Mouse (Mus musculus) bone marrow macrophage, adult 2 months (primary cell): ENCODE results near the gene Cfap126.

Experiments
- CTCF ChIP-seq: IDR thresholded peaks from 2 replicates; pipeline ENCODE4 v1.5.1; 2012; ENCODE audit warnings: low read depth, mild to moderate bottlenecking, low read length, moderate library complexity
- POLR2A ChIP-seq: IDR thresholded peaks from 2 replicates; pipeline ENCODE4 v1.6.1; 2012; ENCODE audit warnings: mild to moderate bottlenecking, low read depth, low read length, borderline replicate concordance

DNA sequence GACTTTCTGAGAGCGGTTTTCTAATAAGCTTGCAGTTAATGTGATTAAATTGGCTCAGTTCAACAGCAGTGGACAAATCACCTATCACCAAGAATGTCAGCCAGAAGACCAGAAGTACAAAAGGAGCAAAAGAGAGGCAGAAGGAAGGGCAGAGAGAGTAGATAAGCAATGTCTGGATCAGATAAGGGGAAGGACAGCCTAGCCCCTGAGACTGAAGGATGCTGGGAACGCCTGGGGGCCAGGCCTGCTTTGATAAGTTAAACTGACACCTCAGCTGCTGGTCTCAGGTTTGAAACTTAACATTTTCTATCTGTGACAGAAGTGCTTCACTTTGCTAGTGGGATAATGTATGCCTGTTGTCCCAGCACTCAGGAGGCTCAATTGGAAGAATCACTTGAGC is 16.1 kb upstream of the Cfap126 start:
- no peak for TF ChIP-seq CTCF
- TF ChIP-seq POLR2A, result no peak
